In genomic region chr19:43311125-43311524, GRCm38 (mm10) we compare ENCODE assay signal across 9 mouse cellular contexts.
DNase-seq lines count a peak whose midpoint lies in the region; ATAC-seq and TF ChIP-seq lines count a peak whose summit lies in the region.
"Had no signal": no experiment of that assay in that cellular context is flagged by ENCODE, and none has a peak within 500 bp of the region (broad histone marks: within the 10 kb centered on the region; RNA-seq: fewer than 3 reads in every experiment).

No protein-coding gene starts in this region.

- H3K9me3 ChIP-seq in liver, embryonic 14.5 days (ENCODE audit: control insufficient read depth, low read length) = no peaks in the 10 kb centered on the region
- H3K9me3 ChIP-seq in liver, embryonic 12.5 days (replicated peaks) = no peaks in the 10 kb centered on the region
- H3K9me3 ChIP-seq: liver, embryonic 15.5 days had no signal

- no peak for TF ChIP-seq EP300 in liver, embryonic 14.5 days (IDR thresholded peaks at IDR 0.05; ENCODE audit: low read depth)

- no peak overlapping the region for H3K4me3 ChIP-seq in liver, embryonic 14.5 days (ENCODE audit: insufficient read depth in 1 of 2, low read depth in 2 of 2, low read length in 2 of 2)
- no peak overlapping the region for H3K4me3 ChIP-seq in liver, embryonic 12.5 days
- H3K4me3 ChIP-seq: embryonic facial prominence, embryonic 12.5 days; liver, embryonic 15.5 days had no signal

- H3K27ac ChIP-seq in liver, embryonic 14.5 days = no peak overlapping the region
- H3K27ac ChIP-seq in liver, embryonic 12.5 days = no peak overlapping the region
- H3K27ac ChIP-seq: embryonic facial prominence, embryonic 12.5 days; liver, embryonic 15.5 days had no signal

- no peak for ATAC-seq in liver, embryonic 14.5 days (ENCODE audit: insufficient read depth)
- ATAC-seq in liver, embryonic 12.5 days = no peak
- ATAC-seq in Patski = no peak
- no peak for ATAC-seq in megakaryocyte-erythroid progenitor cell, adult 5-6 weeks (replicated peaks; ENCODE audit: low FRiP score, low TSS enrichment, poor library complexity, severe bottlenecking)

- no peak for DNase-seq in liver, embryonic 14.5 days (ENCODE audit: low read depth in 3 of 3, low spot score in 3 of 3)
- no peak for DNase-seq in Patski (ENCODE audit: low read depth, low spot score)
- peak; percentile 5 for DNase-seq in c-Kit-positive CD71-negative TER-119-negative erythroid progenitor cells, embryonic 14.5 days (ENCODE audit: low read depth)
- DNase-seq in kidney, postnatal 4 days = peak; percentile 59 to 62
- peak; percentile 69 for DNase-seq in lung, postnatal 14 days

- no peaks in the 10 kb centered on the region for H3K27me3 ChIP-seq in liver, embryonic 14.5 days (ENCODE audit: control insufficient read depth, insufficient read depth, low read length)
- no peaks in the 10 kb centered on the region for H3K27me3 ChIP-seq in liver, embryonic 12.5 days (replicated peaks)
- peaks cover 60% of the 10 kb centered on the region for H3K27me3 ChIP-seq in Patski
- H3K27me3 ChIP-seq: embryonic facial prominence, embryonic 12.5 days; liver, embryonic 15.5 days had no signal

- CTCF ChIA-PET in Patski (lab: Charles Lee) = no interaction called here

- in situ Hi-C loops in Patski (cut with MboI; ENCODE audit: low pct_unique_long_range_greater_than_20kb) = loop anchor here (5.0 kb wide), 1 partner anchor 514 kb away; no protein-coding TSS in a partner anchor

- no peaks in the 10 kb centered on the region for H3K36me3 ChIP-seq in liver, embryonic 14.5 days (replicated peaks; ENCODE audit: control insufficient read depth, insufficient read depth, low read depth)
- H3K36me3 ChIP-seq in liver, embryonic 12.5 days = no peaks in the 10 kb centered on the region
- H3K36me3 ChIP-seq: embryonic facial prominence, embryonic 12.5 days; liver, embryonic 15.5 days had no signal

- POLR2A ChIA-PET in Patski (lab: Charles Lee) = no interaction called here

- H3K4me1 ChIP-seq in liver, embryonic 14.5 days (replicated peaks; ENCODE audit: control insufficient read depth in 2 of 2, insufficient read depth in 2 of 2, low read length in 1 of 2) = no peaks in the 10 kb centered on the region
- no peaks in the 10 kb centered on the region for H3K4me1 ChIP-seq in liver, embryonic 12.5 days
- H3K4me1 ChIP-seq: embryonic facial prominence, embryonic 12.5 days; liver, embryonic 15.5 days had no signal

- peak; percentile 26; the same call in 1 of the 2 replicates for TF ChIP-seq CTCF in liver, embryonic 14.5 days (IDR thresholded peaks at IDR 0.05; ENCODE audit: low read depth)
- TF ChIP-seq CTCF in Patski (IDR thresholded peaks at IDR 0.05) = peak; percentile 61

- no peak overlapping the region for H3K9ac ChIP-seq in liver, embryonic 14.5 days (replicated peaks)
- H3K9ac ChIP-seq in liver, embryonic 12.5 days = no peak overlapping the region
- H3K9ac ChIP-seq: embryonic facial prominence, embryonic 12.5 days; liver, embryonic 15.5 days had no signal

- H3K4me2 ChIP-seq in liver, embryonic 14.5 days (ENCODE audit: low read depth) = no peak overlapping the region
- H3K4me2 ChIP-seq in liver, embryonic 12.5 days = no peak overlapping the region
- H3K4me2 ChIP-seq: embryonic facial prominence, embryonic 12.5 days; liver, embryonic 15.5 days had no signal

Comparison
In these comparisons a context has a peak if more than half of its experiments do, and no peak if none do; other contexts are left out.
1. DNase-seq: peak in c-Kit-positive CD71-negative TER-119-negative erythroid progenitor cells, embryonic 14.5 days (single experiment), kidney, postnatal 4 days (2 of 2) and lung, postnatal 14 days (single experiment); none in liver, embryonic 14.5 days (0 of 3) and Patski (single experiment).